Mouse (Mus musculus): ENCODE measurements around the gene Dek. TPM values are rescaled to one million over a fixed set of nuclear protein-coding genes. Genes with fewer than 3 reads are reported as not detected.

The Dek gene
- polyA plus RNA-seq, 2 experiments: 167 to 330 TPM

DNA sequence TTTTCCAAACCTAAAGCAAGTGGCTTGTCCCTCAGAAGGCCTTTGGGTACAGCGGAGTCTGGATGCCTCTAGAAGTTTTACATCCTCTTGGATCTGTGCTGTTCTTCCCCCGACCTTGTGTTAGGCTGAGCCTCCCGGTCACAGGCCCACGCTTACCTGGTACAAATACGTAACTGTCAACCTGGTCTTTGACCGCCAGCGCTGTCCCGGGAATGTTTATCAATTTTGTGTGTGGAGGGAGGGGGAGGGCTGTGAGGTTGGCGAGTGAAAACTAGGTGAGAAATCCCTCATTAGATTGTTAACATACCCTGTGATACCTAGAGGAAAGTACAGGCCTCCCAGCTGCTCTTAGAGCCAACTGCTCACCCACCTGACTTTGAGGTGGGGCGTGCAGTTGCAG is 44.0 kb upstream of the Dek start:
- no peaks in the 10 kb centered on the region for H3K36me3 ChIP-seq (replicated peaks; ENCODE audit: control insufficient read depth, insufficient read depth, low read depth)
- ATAC-seq (ENCODE audit: insufficient read depth) (peak; percentile 47; the same call in 1 of the 2 replicates), DNase-seq (ENCODE audit: low read depth in 3 of 3, low spot score in 3 of 3) (peak in 1 of 3 experiments; percentile 12)
- H3K4me2 ChIP-seq (ENCODE audit: low read depth): no peak overlapping the region
- no peak overlapping the region for H3K27ac ChIP-seq
- no peak overlapping the region for H3K9ac ChIP-seq (replicated peaks)
- WGBS (ENCODE audit: insufficient replicate concordance): 75% methylated on average over 10 of the region's 10 CpGs
- peaks cover 0 to 4% of the 10 kb centered on the region in 2 experiments; a peak in 2 of 4 replicates for H3K4me1 ChIP-seq (replicated peaks; ENCODE audit: control insufficient read depth in 2 of 2, insufficient read depth in 2 of 2, low read length in 1 of 2)
- H3K4me3 ChIP-seq (ENCODE audit: insufficient read depth in 1 of 2, low read depth in 2 of 2, low read length in 2 of 2): no peak overlapping the region
- TF ChIP-seq CTCF (IDR thresholded peaks at IDR 0.05; ENCODE audit: low read depth) (0 out of 2 replicates have a peak, but pooled peaks have one; percentile 3), EP300 (IDR thresholded peaks at IDR 0.05; ENCODE audit: low read depth) (no peak)
- H3K27me3 ChIP-seq (ENCODE audit: control insufficient read depth, insufficient read depth, low read length): no peaks in the 10 kb centered on the region
- no peaks in the 10 kb centered on the region for H3K9me3 ChIP-seq (ENCODE audit: control insufficient read depth, low read length)

DNA sequence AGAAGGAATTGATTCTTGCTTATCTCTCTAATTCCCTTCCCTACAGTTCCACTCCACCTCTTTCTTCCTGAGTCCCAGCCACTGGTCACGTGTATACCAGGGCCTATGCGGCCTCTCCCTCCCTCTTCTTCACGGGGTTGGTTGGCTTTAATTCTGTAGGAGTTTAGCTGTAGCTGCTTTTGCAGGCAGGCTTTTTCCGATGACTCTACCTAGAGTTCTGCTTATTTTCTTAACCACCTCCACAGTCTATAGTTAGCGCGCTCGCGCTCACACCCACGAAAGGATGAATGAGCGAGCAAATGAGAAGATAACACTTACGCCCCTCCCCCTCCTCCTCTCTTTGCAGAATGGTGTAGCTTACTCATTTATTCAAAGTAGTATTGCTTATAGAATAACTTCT is 42.6 kb upstream of the Dek start:
- WGBS (ENCODE audit: insufficient replicate concordance): 50% methylated on average over 11 of the region's 11 CpGs
- DNase-seq (ENCODE audit: low read depth in 3 of 3, low spot score in 3 of 3) (no peak), ATAC-seq (ENCODE audit: insufficient read depth) (no peak)
- Histone ChIP-seq H3K27me3 (ENCODE audit: control insufficient read depth, insufficient read depth, low read length) (no peaks in the 10 kb centered on the region), H3K9me3 (ENCODE audit: control insufficient read depth, low read length) (no peaks in the 10 kb centered on the region), H3K36me3 (replicated peaks; ENCODE audit: control insufficient read depth, insufficient read depth, low read depth) (no peaks in the 10 kb centered on the region), H3K9ac (replicated peaks) (no peak overlapping the region), H3K27ac (no peak overlapping the region), H3K4me1 (replicated peaks; ENCODE audit: control insufficient read depth in 2 of 2, insufficient read depth in 2 of 2, low read length in 1 of 2) (peaks cover 0 to 4% of the 10 kb centered on the region in 2 experiments; a peak in 2 of 4 replicates), H3K4me2 (ENCODE audit: low read depth) (no peak overlapping the region), H3K4me3 (ENCODE audit: insufficient read depth in 1 of 2, low read depth in 2 of 2, low read length in 2 of 2) (no peak overlapping the region)
- TF ChIP-seq CTCF (IDR thresholded peaks at IDR 0.05; ENCODE audit: low read depth): no peak
- no peak for TF ChIP-seq EP300 (IDR thresholded peaks at IDR 0.05; ENCODE audit: low read depth)

- Histone ChIP-seq H3K4me3 (ENCODE audit: insufficient read depth in 1 of 2, low read depth in 2 of 2, low read length in 2 of 2) (no peak overlapping the region), H3K36me3 (replicated peaks; ENCODE audit: control insufficient read depth, insufficient read depth, low read depth) (no peaks in the 10 kb centered on the region), H3K4me1 (replicated peaks; ENCODE audit: control insufficient read depth in 2 of 2, insufficient read depth in 2 of 2, low read length in 1 of 2) (peaks cover 0 to 4% of the 10 kb centered on the region in 2 experiments; a peak in 2 of 4 replicates), H3K27ac (no peak overlapping the region), H3K4me2 (ENCODE audit: low read depth) (no peak overlapping the region), H3K9ac (replicated peaks) (no peak overlapping the region), H3K27me3 (ENCODE audit: control insufficient read depth, insufficient read depth, low read length) (no peaks in the 10 kb centered on the region), H3K9me3 (ENCODE audit: control insufficient read depth, low read length) (no peaks in the 10 kb centered on the region)
- ATAC-seq (ENCODE audit: insufficient read depth) (no peak), DNase-seq (ENCODE audit: low read depth in 3 of 3, low spot score in 3 of 3) (no peak)
- 71% methylated on average over 7 of the region's 7 CpGs for WGBS (ENCODE audit: insufficient replicate concordance)
- TF ChIP-seq EP300 (IDR thresholded peaks at IDR 0.05; ENCODE audit: low read depth): no peak
- TF ChIP-seq CTCF (IDR thresholded peaks at IDR 0.05; ENCODE audit: low read depth): no peak
These were observed 40.4 kb upstream of the Dek start for GRCm38 (mm10) chr13:47146388-47146787.

DNA sequence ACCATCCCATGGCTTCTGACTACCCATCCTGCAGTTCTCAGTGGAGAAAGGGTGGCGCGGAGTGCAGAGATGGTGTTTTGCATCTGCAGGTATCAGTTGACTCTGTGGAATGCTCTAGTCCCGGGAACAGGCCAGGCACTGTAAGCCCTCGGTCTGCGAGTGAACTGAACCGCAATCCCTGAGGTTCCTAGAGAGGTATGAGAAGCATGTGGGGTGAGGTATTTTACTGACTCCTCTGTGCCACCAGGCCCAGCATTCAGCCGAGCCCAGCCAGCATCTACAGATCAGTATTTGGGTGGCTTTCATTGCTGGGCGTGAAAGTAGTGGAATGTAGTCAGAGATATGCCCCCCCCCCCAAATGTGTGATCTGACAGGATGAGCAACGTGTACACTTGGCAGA is 39.9 kb upstream of the Dek start:
- 65% methylated on average over 9 of the region's 9 CpGs for WGBS (ENCODE audit: insufficient replicate concordance)
- Histone ChIP-seq H3K36me3 (replicated peaks; ENCODE audit: control insufficient read depth, insufficient read depth, low read depth) (no peaks in the 10 kb centered on the region), H3K27me3 (ENCODE audit: control insufficient read depth, insufficient read depth, low read length) (no peaks in the 10 kb centered on the region), H3K4me3 (ENCODE audit: insufficient read depth in 1 of 2, low read depth in 2 of 2, low read length in 2 of 2) (no peak overlapping the region), H3K4me1 (replicated peaks; ENCODE audit: control insufficient read depth in 2 of 2, insufficient read depth in 2 of 2, low read length in 1 of 2) (peaks cover 0 to 4% of the 10 kb centered on the region in 2 experiments; a peak in 2 of 4 replicates), H3K9me3 (ENCODE audit: control insufficient read depth, low read length) (no peaks in the 10 kb centered on the region), H3K27ac (no peak overlapping the region), H3K4me2 (ENCODE audit: low read depth) (no peak overlapping the region), H3K9ac (replicated peaks) (no peak overlapping the region)
- ATAC-seq (ENCODE audit: insufficient read depth) (no peak), DNase-seq (ENCODE audit: low read depth in 3 of 3, low spot score in 3 of 3) (no peak)
- TF ChIP-seq EP300 (IDR thresholded peaks at IDR 0.05; ENCODE audit: low read depth) (no peak), CTCF (IDR thresholded peaks at IDR 0.05; ENCODE audit: low read depth) (no peak)

DNA sequence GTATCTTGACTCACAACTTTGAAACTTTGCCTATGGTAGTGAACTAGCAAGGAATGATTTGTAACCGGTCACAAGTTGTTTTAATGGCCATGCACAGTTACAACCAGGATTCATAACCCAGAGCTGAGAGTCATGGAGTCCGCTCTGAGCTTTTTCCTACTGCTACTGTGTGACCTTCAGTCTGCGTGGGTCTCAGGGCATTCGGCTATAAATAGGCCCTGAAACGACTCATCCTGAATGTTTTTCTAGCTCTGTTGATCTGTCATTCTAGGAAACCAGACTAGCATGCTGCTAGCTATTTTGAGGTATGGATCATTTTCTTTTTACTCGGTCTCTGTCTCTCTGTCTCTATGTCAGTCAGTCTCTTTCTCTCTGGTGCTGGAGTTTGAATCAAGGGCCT is 36.8 kb upstream of the Dek start:
- WGBS (ENCODE audit: insufficient replicate concordance): 57% methylated on average over 6 of the region's 6 CpGs
- DNase-seq (ENCODE audit: low read depth in 3 of 3, low spot score in 3 of 3) (no peak), ATAC-seq (ENCODE audit: insufficient read depth) (no peak)
- no peaks in the 10 kb centered on the region for H3K4me1 ChIP-seq (replicated peaks; ENCODE audit: control insufficient read depth in 2 of 2, insufficient read depth in 2 of 2, low read length in 1 of 2)
- H3K4me2 ChIP-seq (ENCODE audit: low read depth): no peak overlapping the region
- H3K9ac ChIP-seq (replicated peaks): no peak overlapping the region
- no peaks in the 10 kb centered on the region for H3K27me3 ChIP-seq (ENCODE audit: control insufficient read depth, insufficient read depth, low read length)
- H3K9me3 ChIP-seq (ENCODE audit: control insufficient read depth, low read length): no peaks in the 10 kb centered on the region
- no peak for TF ChIP-seq EP300 (IDR thresholded peaks at IDR 0.05; ENCODE audit: low read depth)
- TF ChIP-seq CTCF (IDR thresholded peaks at IDR 0.05; ENCODE audit: low read depth): no peak
- H3K4me3 ChIP-seq (ENCODE audit: insufficient read depth in 1 of 2, low read depth in 2 of 2, low read length in 2 of 2): no peak overlapping the region
- H3K27ac ChIP-seq: no peak overlapping the region
- no peaks in the 10 kb centered on the region for H3K36me3 ChIP-seq (replicated peaks; ENCODE audit: control insufficient read depth, insufficient read depth, low read depth)
